Mouse (Mus musculus): ENCODE measurements around the gene Olfr1420. TPM values are rescaled to one million over a fixed set of nuclear protein-coding genes. Genes with fewer than 3 reads are reported as not detected.
"Not testable (repeated sequence)": the region's sequence is repeated elsewhere in the genome, so short reads cannot be mapped to it uniquely, and the experiment has no call there.

The Olfr1420 gene
- total RNA-seq (2021): not detected
- long read RNA-seq, experiment 1: 0 reads
- long read RNA-seq, experiment 2: 0 reads

- intact Hi-C loops (cut with DNase I): no loop called here
- DNase-seq: no peak
Measured at GRCm38 (mm10) chr19:11886265-11886664, at the start of gene Olfr1420. Gene Olfr1420, plus strand, starts transcription at chr19:11886565.

GRCm38 (mm10) chr19:11839119-11839518, 47.2 kb upstream of the Olfr1420 start, which contains the start of gene Olfr1417:
Gene Olfr1417, minus strand, starts transcription at chr19:11839219.
- intact Hi-C loops (cut with DNase I): no loop called here
- DNase-seq: no peak

GRCm38 (mm10) chr19:11846333-11846732, 40.0 kb upstream of the Olfr1420 start:
- intact Hi-C loops (cut with DNase I): no loop called here

GRCm38 (mm10) chr19:11852652-11853051, 33.7 kb upstream of the Olfr1420 start:
- intact Hi-C loops (cut with DNase I): no loop called here

More at GRCm38 (mm10) chr19:11846333-11846732, 40.0 kb upstream of the Olfr1420 start:
- no peak for DNase-seq

GRCm38 (mm10) chr19:11854821-11855220, 31.5 kb upstream of the Olfr1420 start:
- no peak for DNase-seq
- intact Hi-C loops (cut with DNase I): no loop called here

More at GRCm38 (mm10) chr19:11852652-11853051, 33.7 kb upstream of the Olfr1420 start:
- no peak for DNase-seq

GRCm38 (mm10) chr19:11856506-11856905, 29.9 kb upstream of the Olfr1420 start:
- intact Hi-C loops (cut with DNase I): no loop called here
- no peak for DNase-seq

- no peak for DNase-seq
- intact Hi-C loops (cut with DNase I): no loop called here
Measured at GRCm38 (mm10) chr19:11860966-11861365, 25.4 kb upstream of the Olfr1420 start, which contains the start of gene Olfr1418. Gene Olfr1418, minus strand, starts transcription at chr19:11861066.

GRCm38 (mm10) chr19:11867837-11868236, 18.5 kb upstream of the Olfr1420 start:
- intact Hi-C loops (cut with DNase I): no loop called here
- DNase-seq: no peak

GRCm38 (mm10) chr19:11875006-11875405, 11.4 kb upstream of the Olfr1420 start, which contains the start of gene Olfr1419:
Gene Olfr1419, minus strand, starts transcription at chr19:11875106.
- intact Hi-C loops (cut with DNase I): no loop called here
- no peak for DNase-seq

- DNase-seq; intact Hi-C loops (cut with DNase I): not testable (repeated sequence)
Measured at GRCm38 (mm10) chr19:11878404-11878803, 8.0 kb upstream of the Olfr1420 start.

- no peak for DNase-seq
Measured at GRCm38 (mm10) chr19:11911021-11911420, 24.7 kb downstream of the Olfr1420 start.

GRCm38 (mm10) chr19:11911603-11912002, 25.2 kb downstream of the Olfr1420 start:
- peak; percentile 41 to 53 for DNase-seq
- intact Hi-C loops (cut with DNase I): loop anchor here (5.0 kb wide), 4 partner anchors 56 to 1024 kb away; partner anchors contain the start of genes Osbp and Stx3

More at GRCm38 (mm10) chr19:11911021-11911420, 24.7 kb downstream of the Olfr1420 start:
- intact Hi-C loops (cut with DNase I): loop anchor here (5.0 kb wide), 4 partner anchors 56 to 1024 kb away; partner anchors contain the start of genes Osbp and Stx3

GRCm38 (mm10) chr19:11912037-11912532, 25.7 kb downstream of the Olfr1420 start, which contains the start of gene Patl1:
Gene Patl1, plus strand, starts transcription at chr19:11912399.
- peak; percentile 98 to 99 for DNase-seq
- intact Hi-C loops (cut with DNase I): loop anchor here (5.0 kb wide), 4 partner anchors 55 to 1025 kb away; partner anchors contain the start of genes Osbp and Stx3

GRCm38 (mm10) chr19:11912533-11913121, 26.3 kb downstream of the Olfr1420 start:
- intact Hi-C loops (cut with DNase I): loop anchor here (5.0 kb wide), 4 partner anchors 55 to 1025 kb away; partner anchors contain the start of genes Osbp and Stx3
- peak; percentile 68 to 70 for DNase-seq

GRCm38 (mm10) chr19:11915804-11916203, 29.4 kb downstream of the Olfr1420 start:
- peak in 1 of 2 experiments; percentile 9 for DNase-seq
- intact Hi-C loops (cut with DNase I): loop anchor here (5.0 kb wide), 1 partner anchor 139 kb away; no protein-coding TSS in a partner anchor

GRCm38 (mm10) chr19:11922068-11922467, 35.7 kb downstream of the Olfr1420 start:
- intact Hi-C loops (cut with DNase I): no loop called here
- no peak for DNase-seq

GRCm38 (mm10) chr19:11922515-11922914, 36.1 kb downstream of the Olfr1420 start:
- DNase-seq; intact Hi-C loops (cut with DNase I): not testable (repeated sequence)

GRCm38 (mm10) chr19:11926380-11926779, 40.0 kb downstream of the Olfr1420 start:
- DNase-seq: no peak
- intact Hi-C loops (cut with DNase I): no loop called here

GRCm38 (mm10) chr19:11928025-11928748, 41.8 kb downstream of the Olfr1420 start:
- intact Hi-C loops (cut with DNase I): no loop called here
- DNase-seq: no peak

- intact Hi-C loops (cut with DNase I): not testable (repeated sequence)
Measured at GRCm38 (mm10) chr19:11946460-11946859, 60.1 kb downstream of the Olfr1420 start.

More at GRCm38 (mm10) chr19:11946460-11946859, 60.1 kb downstream of the Olfr1420 start:
- not testable (repeated sequence) for DNase-seq
